Mouse (Mus musculus): ENCODE measurements at regions not wholly inside any gene's neighbourhood (a gene's known extent, or its start where the extent isn't known, plus 50 kb on each side); places are given as distances from the start of the nearest gene placed in this dataset.
A peak's percentile ranks its signal among the peaks of the same experiment; 100 is the strongest.

DNA sequence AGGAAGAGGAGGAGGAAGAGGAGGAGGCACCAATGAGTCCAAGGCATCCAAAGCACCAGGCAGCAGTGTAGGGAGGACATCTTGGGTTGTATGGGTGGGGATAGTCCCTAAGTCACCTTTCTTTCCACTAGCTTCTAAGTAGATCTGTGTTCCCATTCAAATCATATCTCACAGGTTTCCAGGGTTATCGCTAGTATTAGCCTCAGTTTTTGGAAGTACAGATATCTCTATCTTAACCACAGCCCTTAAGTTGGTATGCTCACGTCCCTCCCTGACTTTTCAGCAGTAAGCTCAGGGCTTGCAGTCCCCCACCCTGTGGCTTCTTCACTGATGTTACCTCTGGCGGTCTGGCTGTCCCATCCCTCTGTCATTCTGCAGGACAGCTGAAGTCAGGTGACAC is 254.2 kb downstream of the Rplp1 start:
- ATAC-seq (replicated peaks; ENCODE audit: poor library complexity, severe bottlenecking): no peak

DNA sequence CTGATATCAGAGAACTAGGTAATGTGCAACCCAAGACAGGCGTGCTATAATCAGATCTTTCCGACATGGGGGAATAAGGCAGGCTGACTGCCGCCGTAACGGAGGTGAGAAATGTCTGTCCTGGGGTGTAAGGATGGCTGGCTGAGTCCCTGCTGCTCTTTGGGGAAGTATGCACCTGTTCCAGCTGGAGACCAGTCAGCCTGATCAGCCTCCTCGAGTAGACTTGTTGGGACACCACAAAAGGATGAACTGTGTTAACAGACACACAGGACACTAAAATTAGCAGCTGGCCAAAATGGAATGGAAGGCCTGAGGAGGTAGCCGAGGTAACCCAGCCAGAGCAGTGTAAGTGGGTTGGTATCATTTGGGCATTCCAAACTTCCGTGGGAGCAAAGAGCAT is 256.3 kb downstream of the Rplp1 start:
- no peak for ATAC-seq (replicated peaks; ENCODE audit: poor library complexity, severe bottlenecking)

DNA sequence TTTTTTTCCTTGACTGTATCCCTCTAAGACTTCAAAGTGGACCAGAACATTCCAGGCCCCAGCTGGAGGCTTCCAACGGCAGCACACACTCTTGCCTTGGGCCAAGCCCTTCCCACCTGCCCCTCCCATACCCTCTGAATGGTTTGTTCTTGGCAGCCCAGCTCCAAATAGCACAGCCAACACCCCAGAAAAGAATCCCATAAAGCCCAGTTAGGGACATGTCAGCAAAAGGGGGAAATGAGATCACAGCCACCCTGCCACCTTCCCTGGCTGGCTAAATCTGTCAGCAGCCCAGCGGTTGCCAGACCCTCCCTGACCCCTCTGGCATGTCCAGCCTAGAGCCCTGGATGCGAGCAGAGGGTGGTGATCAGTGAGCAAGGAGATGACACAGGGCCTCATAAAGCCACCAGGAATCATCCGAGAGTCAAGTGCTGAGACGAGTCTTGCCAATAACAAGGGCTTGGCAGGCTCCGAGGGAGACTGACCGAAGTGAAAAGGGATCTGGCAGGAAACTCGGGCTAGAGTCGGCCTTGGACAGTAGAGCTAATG is 258.8 kb downstream of the Rplp1 start:
- no peak for ATAC-seq (replicated peaks; ENCODE audit: poor library complexity, severe bottlenecking)

DNA sequence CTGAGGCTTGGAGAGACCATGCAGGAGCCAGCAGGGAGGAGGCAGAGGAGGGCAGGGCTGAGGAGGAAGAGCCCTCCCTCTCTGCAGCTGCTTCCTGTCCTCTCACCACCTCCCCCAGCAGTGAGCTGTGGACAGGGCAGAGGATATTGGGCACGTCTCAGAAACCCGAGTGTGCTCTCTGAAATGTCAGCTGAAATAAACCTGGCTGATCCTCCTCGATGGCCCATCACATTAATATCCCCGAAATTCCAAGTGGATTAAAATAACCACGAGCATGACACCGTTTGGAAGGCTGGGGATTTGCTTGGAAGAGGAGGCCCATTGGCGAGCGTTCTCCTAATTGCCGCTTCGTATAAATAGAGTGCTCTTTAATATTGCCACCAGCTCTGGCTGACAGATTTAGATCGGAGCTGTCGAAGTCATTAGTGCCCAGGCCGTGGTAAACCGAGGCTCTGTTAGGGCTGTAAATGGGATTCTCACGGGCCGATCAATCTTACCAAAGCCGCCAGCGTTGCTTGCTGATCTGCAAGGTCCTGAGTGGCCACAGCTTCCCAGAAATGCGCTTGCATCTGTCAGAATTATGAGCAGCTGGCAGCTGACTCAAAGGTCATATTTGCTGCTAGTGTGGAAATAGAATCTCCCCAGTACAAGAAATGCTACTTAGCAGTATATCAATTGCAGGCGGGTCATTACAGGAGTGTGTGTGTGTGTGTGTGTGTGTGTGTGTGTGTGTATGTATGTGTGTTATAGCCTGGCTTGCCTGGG is 268.5 kb downstream of the Rplp1 start:
- ATAC-seq (replicated peaks; ENCODE audit: poor library complexity, severe bottlenecking): no peak

DNA sequence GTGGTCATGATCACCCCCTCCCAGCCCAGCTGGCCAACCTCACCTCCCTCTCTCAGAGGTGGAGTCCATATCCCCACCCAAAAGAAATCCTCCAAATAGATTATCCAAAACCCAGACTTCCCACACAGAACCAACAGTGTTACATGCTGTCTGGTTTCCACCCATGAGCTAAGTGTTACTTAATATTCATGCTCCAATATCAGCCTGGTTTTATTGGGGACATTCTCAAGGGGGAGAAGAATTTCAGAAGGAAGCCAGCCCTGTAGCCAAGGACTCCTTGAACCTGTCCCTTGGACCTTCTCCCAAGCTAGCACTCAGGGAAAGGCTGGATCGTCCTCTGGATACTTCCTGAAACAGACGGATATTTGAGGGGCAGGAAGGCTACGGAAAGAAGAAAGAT is 268.6 kb downstream of the Tle3 start:
- ATAC-seq (replicated peaks; ENCODE audit: poor library complexity, severe bottlenecking): no peak

DNA sequence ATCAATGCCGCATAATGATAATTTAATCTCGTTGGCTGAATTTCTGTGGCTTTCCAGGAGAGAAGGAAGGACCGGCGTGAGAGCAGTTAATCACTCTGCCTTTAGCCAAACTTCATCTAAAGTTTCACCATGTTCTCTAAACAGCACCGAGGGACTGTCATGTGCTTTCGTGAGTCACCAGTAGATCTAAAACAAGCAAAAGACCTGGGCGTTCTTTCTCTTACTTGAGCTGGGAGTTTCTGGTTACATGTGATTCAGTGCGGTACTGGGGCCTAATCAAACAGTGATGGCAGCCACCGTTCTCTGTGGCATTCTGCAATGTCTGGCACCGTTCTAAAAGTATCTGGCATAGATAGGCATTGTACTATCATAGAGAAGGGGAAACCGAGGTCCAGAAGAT is 266.7 kb downstream of the Tle3 start:
- no peak for ATAC-seq (replicated peaks; ENCODE audit: poor library complexity, severe bottlenecking)

DNA sequence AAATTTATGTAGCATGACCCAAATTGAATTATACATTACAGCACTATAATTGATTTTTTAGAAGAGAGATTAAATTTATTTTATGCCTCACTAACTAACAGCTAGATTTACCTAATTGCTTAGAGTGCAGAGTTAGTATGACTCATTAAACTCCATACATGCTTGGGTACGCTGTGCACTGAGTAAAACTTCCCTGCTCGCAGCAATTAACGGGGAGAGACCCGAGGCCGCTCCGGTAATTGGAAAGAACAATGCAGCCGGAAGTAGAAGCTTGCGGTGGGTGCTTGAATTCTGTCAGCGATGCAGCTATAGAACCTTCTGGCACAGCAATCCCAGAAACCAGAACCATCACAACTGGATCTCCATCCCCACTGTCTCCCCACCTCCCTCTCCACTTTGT is 261.8 kb downstream of the Tle3 start:
- ATAC-seq (replicated peaks; ENCODE audit: poor library complexity, severe bottlenecking): no peak

DNA sequence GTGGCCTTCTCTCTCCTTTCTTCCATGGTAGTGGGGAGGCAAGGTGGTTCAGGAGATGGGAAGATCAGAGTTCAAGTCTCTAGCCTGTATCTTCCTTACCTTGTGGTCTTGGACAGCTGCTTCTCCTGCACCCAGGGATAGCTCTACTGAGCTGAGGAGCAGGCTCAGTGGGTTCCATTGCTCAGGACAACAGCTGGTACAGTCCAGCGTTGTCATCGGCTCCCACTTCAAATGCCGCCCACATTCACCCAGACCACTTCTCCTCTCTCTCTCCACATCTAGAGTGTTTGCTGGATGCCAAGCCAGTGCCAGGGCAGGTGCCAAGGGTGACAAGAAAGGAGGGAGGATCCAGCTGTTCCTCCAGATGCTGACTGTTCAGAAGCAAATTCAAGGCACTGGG is 260.4 kb downstream of the Tle3 start:
- ATAC-seq (replicated peaks; ENCODE audit: poor library complexity, severe bottlenecking): no peak

DNA sequence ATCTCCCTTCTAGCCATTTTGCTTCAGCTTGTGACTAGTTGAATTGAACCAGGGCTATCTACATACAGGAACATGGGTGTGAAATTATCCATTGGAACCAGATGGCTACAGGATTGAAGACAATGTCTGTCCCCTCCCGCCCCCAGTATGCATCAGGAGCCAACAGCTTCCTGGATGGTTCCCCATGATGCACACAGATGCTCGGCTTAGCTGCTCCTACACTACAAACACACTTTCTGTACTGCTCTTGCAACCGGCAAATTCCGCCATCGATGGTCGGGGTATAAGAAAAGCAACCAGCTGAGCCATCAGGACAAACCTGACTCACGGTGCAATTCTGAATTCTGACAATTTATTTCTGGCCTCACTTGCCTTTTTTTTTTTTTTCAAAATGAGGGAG is 258.9 kb downstream of the Tle3 start:
- no peak for ATAC-seq (replicated peaks; ENCODE audit: poor library complexity, severe bottlenecking)

DNA sequence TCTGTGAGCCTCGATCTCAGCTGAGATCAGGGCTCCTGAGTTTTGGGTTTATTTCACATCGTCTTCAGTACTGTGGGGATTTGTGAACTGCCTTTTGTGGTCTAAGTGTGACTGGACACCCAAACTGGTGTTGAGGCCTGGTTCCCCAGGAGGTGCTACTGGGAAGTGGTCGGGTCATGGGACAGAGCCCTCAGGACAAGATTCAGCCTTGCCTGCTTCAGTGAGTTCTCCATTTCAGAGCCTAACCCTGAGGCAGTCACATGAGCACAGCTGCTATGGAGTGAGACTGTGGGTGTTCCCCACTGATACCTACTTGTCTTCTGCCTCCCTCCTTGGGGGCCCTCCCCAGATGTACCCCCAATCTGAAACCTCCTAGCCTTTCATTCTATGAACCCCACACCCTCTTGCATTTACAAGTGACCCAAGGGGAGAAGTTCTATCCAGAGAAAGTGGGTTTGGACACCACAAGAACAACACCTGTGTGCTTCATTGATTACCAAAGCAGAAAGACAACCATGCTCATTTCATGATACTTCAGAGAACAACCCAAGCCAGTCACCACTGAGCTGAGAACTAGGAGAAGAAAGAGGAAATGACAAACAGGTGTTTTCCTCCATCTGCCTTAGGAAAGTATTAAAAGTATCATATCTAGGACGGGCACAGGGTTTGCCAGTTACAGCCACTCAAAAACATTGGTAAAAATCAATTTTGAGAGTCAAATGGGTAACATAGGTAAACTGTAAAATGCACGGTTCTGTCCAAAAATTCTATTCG is 255.8 kb downstream of the Tle3 start:
- ATAC-seq (replicated peaks; ENCODE audit: poor library complexity, severe bottlenecking): peak; percentile 63

DNA sequence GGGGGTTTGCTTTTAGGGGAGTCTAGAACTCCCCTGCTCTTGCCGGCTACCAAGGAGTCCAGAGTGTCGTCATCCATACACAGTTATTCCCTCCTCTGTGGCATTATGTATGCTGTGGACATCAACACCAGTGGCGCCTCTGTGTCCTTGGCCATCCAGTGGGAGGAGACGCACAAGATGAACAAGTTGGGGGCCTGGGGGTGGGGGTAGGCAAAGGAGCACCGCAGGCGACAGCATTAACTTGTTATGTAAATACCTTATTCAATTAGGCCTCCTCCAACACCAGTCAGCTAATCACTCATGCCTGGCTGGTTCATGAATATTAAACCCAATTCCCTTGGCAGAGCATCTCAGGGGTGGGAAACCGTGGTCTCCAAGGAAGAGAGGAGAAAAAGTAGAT is 250.8 kb downstream of the Tle3 start:
- ATAC-seq (replicated peaks; ENCODE audit: poor library complexity, severe bottlenecking): no peak

DNA sequence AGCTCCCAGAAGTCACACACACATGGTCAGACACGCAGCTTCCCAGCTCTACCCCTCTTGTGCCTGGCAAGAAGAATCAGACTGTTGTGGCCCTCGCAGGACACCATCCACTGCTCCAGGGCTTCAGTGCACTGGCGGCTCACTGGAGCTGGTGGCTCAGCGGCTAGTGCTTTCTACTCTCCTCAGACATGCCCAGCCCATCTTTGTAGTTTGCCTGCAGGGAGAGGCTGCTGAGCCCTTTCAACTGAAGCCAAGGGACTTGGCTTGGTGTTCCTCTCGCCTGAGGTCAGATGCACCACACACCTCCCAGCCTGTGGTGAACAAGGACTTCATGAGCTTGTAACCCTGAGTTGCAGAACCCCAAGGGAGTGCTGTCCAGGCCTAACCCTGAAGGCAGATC is 249.8 kb downstream of the Tle3 start:
- ATAC-seq (replicated peaks; ENCODE audit: poor library complexity, severe bottlenecking): no peak

DNA sequence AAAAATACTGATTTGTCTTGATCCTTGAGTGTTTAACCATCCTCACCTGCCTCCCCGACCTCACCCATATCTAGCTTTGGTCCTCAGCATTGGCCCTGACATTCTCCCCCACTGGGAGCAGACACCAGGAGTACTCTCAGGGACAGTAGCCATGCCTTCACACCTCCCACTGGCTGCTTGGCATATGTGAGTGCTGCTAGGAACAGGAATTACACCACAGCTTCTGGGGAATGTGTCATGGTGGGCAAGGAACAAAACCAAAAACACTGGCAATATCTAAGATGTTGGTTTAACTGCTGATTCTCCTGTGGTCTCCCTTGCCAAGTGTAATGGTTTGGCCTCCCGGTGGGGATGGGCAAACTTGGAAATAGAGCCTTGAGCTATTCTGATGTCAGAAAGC is 248.6 kb downstream of the Tle3 start:
- ATAC-seq (replicated peaks; ENCODE audit: poor library complexity, severe bottlenecking): no peak

DNA sequence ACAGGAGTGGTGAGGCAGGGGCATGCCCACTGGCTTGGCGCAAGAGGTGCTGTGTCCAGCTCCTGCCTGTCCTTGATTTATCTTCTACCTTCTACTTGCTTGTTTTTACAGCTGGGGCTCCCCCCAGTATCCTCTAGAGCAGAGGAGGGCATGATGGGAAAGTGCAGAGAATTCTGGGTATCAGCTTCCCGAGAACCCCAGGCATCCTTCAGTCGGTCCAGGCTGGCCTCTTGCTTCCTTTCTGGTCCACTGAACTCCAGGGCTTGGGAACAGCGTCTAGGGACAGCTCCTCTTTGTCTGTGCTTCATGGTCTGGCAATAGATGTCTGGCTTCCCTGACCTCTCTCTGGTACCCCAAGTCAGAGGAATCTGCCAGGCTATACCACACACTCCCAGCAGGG is 247.9 kb downstream of the Tle3 start:
- no peak for ATAC-seq (replicated peaks; ENCODE audit: poor library complexity, severe bottlenecking)

DNA sequence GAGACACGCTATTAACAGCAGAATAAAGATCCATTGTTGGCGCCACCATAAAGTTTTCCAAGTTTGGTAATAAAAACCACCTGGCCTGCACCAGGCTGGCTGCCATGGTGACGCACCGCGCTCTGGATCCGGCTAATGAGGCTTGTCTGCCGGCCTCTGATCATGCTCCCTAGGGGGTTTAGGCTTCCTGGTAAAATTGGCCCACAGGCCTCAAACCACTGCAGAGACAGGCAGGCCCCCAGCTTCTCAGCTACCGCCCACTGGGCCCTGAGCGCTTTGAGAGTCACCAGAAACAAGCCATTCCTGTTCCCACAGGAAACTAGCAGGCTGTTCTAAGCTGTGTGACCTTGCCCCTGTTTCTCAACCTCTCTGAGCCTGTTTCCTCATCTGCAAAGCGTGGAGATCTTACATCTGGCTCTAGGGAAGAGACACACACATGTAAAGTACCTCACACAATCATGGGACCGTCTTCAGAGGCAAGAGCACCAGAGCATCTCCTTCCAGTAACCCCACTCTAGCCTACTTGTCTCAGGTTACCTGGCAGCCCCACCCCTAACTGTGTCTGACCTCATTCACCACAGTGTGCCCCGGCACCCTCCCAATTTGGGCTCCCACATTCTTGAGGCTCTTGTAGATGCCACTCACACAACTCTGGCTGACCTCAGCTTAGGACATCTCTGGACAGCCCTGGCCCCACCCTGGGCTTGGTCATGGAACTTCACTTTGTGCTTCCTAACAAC is 246.5 kb downstream of the Tle3 start:
- no peak for ATAC-seq (replicated peaks; ENCODE audit: poor library complexity, severe bottlenecking)

DNA sequence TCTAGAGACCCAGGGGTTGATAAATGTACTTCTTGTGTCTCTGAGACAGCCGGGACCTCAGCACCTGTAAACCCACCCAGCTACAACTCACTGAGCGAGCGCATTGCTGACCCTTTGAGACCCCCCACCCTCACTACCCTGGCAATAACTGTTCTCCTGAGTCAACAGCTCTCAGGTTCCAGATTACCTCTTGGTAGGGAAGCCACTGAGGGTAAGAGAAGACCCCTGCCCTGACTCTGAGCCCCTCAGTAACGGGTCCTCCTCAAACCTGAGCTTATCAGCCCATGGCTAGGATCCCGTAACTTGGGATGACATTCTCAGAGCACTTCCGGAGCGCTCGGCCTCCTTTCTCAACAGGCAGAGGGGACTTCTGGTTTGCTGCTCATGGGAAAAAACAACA is 245.8 kb downstream of the Tle3 start:
- no peak for ATAC-seq (replicated peaks; ENCODE audit: poor library complexity, severe bottlenecking)

DNA sequence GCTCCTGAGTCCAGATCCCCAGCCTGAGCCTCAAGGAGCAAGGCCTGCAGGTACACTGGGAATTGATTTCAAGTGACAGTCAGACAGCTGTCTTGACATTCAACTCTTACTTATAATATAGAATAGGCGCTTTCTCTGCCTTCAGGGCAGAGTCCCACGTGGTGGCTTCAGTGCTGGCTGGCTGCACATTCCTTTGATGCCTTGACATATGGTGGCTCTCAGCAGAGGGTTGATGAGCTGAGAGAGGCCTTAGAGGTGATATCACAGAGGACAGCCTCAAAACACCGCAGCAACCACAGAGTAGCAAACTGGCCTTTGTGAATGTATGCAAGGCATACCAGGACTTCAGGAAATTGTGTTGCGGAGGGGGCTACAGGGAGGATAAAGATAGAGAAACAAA is 243.4 kb downstream of the Tle3 start:
- ATAC-seq (replicated peaks; ENCODE audit: poor library complexity, severe bottlenecking): no peak

DNA sequence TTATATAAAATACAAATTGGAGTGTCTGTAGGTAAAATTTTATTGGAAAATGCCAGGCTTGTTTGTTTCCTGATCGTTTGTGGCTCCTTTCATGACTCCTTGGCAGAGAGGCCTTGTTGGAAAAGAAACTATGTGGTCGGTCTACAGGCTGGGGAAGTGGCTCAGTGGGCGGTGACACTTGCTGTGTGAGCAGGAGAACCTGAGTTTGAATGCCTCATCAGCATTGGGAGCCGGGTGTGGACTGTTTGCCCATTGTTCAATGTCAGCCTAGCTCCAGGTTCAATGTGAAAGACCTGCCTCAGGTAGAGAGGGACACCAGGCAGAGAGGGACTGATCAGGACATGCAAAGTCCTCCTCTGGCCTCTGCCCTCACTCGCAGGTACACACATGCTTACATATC is 235.4 kb downstream of the Tle3 start:
- no peak for ATAC-seq (replicated peaks; ENCODE audit: poor library complexity, severe bottlenecking)

DNA sequence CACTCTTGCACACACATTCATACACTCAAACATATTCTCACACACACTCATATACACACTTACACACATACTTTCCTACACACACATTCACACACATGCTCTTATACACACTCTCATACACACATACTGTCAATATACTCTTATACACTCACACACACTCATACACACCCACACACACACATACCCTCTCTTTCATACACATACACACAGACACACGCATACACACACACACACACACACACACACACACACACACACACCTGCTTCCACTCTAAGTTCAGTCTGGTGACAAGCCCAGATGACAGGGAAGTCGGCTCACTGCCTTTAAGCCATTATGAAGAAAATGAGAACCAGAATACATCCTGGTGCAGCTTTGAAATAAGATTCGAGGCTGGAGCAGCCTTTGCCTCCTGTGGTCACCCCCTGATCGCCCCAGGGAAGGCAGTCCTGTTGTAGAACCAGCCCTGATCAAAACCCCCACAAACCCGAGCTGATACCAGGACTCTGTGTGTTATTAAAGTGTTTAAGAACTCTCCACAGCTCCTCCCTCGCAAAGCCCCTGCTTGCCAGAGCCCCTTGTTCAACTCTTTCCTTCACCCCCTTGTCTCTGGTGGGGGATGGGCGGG is 230.3 kb downstream of the Tle3 start:
- ATAC-seq (replicated peaks; ENCODE audit: poor library complexity, severe bottlenecking): no peak

DNA sequence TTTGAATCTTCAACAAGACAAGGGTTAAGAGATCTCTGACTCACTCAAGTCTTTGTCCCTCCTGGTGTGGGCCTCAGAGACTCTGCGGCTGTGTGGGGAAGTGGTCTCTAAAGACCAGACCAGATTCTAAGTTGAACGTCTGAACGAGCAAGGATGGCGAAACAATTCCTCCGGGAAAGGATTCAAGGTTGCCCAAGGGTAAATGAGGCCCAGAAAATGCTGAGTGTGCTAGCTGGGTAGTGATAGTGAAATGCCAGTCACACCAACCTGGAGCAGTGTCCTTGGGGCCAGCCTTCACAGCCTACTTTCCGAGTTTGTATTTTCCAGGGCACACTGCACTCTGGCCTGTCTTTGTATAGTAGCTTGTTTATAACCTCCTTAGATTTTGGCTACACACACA is 229.7 kb downstream of the Tle3 start:
- ATAC-seq (replicated peaks; ENCODE audit: poor library complexity, severe bottlenecking): no peak

DNA sequence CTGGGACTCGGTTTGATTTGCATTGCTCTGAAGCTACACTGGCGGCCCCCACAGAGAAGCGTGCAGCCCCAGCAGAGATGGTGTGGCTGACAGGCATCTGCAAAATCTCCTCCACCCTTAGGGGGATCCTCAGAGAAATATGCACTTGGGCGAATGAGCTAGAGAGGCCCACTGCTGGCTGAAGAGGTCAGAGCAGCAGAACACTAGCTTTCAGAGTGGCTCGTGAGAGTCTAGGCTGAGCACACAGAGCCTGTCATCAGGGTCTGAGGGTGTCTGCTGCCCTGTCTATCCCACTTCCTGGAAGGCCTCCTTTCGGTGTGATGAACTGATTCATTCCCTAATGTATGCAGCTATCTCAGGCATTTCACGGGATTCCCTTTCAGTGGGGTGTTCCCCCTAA is 225.1 kb downstream of the Tle3 start:
- no peak for ATAC-seq (replicated peaks; ENCODE audit: poor library complexity, severe bottlenecking)
